Mouse (Mus musculus): ENCODE data around the gene Ern1. TPM values are rescaled to one million over a fixed set of nuclear protein-coding genes. Genes with fewer than 3 reads are reported as not detected.

The Ern1 gene
- total RNA-seq, 1 experiment: 7.4 TPM

DNA sequence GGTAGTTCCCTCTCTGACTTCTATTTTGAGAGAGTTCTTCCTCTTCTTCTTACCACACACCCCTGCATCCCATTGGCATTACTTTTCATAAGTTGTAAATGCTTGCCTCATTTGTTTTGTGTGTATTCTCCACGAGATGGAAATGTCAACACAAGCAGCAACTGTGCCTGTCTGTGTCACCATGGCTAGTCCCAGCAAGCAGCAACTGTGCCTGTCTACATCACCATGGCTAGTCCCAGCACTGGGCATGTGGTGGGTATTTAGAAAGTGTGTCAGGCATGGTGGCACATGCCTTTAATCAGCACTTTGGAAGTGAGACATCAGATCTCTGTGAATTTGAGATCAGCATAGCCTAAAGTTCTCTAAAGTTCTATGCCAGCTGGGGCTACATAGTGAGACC lies 133.5 kb downstream of the Ern1 start:
- H3K9ac ChIP-seq (ENCODE audit: insufficient read depth, low read depth, low read length, poor library complexity, severe bottlenecking): no peak overlapping the region
- no peaks in the 10 kb centered on the region for H3K9me3 ChIP-seq (ENCODE audit: control insufficient read depth, insufficient read depth, low read depth, low read length)
- no peak overlapping the region for H3K27ac ChIP-seq (ENCODE audit: insufficient read depth, low read depth, low read length, poor library complexity, severe bottlenecking)
- no peak overlapping the region for H3K4me3 ChIP-seq (ENCODE audit: insufficient read depth in 1 of 2, low read depth in 1 of 2, low read length in 2 of 2, poor library complexity in 1 of 2, severe bottlenecking in 1 of 2)
- TF ChIP-seq HCFC1 (IDR thresholded peaks at IDR 0.05; ENCODE audit: borderline replicate concordance, insufficient read depth, low read length) (no peak), ZC3H11A (IDR thresholded peaks at IDR 0.05; ENCODE audit: borderline replicate concordance, low read depth, low read length) (no peak), CHD2 (IDR thresholded peaks at IDR 0.05; ENCODE audit: low read depth, low read length) (no peak), MAFK (IDR thresholded peaks at IDR 0.05; ENCODE audit: insufficient read depth, low read depth, low read length) (no peak), ZNF384 (IDR thresholded peaks at IDR 0.05; ENCODE audit: low read depth, low read length) (no peak)
- H3K4me1 ChIP-seq (ENCODE audit: control insufficient read depth in 2 of 2, insufficient read depth in 2 of 2, low read length in 2 of 2, poor library complexity in 1 of 2): no peaks in the 10 kb centered on the region
- in situ Hi-C loops (cut with MboI; ENCODE audit: low sequenced_read_pairs in 2 of 2, unreplicated experiment in 2 of 2): no loop called here
- H3K36me3 ChIP-seq (ENCODE audit: control insufficient read depth, insufficient read depth, low read length, poor library complexity, severe bottlenecking): no peaks in the 10 kb centered on the region
- no peak for DNase-seq (ENCODE audit: low read depth, low spot score)

DNA sequence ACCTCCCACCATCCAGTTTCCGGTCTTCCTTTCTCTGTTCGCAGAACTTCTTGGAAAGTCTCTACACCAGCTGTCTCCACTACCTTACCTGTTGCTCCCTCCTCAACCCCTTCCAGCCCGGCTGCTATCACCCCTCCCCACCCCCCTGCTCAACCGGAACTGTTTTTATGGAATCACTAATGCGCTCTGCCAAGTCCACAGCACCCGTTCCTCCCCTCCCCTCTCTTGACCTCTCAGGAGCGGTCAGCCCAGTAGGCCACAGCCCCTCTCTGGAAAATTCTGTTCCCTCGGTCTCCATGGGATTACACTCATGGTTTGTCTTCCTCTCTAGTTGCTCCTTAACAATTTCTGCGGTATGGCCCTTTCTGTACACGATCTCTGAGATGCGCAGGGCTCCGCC lies 134.5 kb downstream of the Ern1 start, which contains the start of gene Scn4a:
Gene Scn4a, minus strand, starts transcription at position 101 of the 400 bp plus-strand sequence.
- no peak for DNase-seq (ENCODE audit: low read depth, low spot score)
- Histone ChIP-seq H3K27ac (ENCODE audit: insufficient read depth, low read depth, low read length, poor library complexity, severe bottlenecking) (no peak within 1 kb of the TSS), H3K9ac (ENCODE audit: insufficient read depth, low read depth, low read length, poor library complexity, severe bottlenecking) (no peak within 1 kb of the TSS), H3K4me1 (ENCODE audit: control insufficient read depth in 2 of 2, insufficient read depth in 2 of 2, low read length in 2 of 2, poor library complexity in 1 of 2) (no peaks in the 10 kb centered on the region), H3K9me3 (ENCODE audit: control insufficient read depth, insufficient read depth, low read depth, low read length) (no peaks in the 10 kb centered on the region), H3K4me3 (ENCODE audit: insufficient read depth in 1 of 2, low read depth in 1 of 2, low read length in 2 of 2, poor library complexity in 1 of 2, severe bottlenecking in 1 of 2) (no peak within 1 kb of the TSS), H3K36me3 (ENCODE audit: control insufficient read depth, insufficient read depth, low read length, poor library complexity, severe bottlenecking) (no peaks in the 10 kb centered on the region)
- in situ Hi-C loops (cut with MboI; ENCODE audit: low sequenced_read_pairs in 2 of 2, unreplicated experiment in 2 of 2): no loop called here
- TF ChIP-seq MAFK (IDR thresholded peaks at IDR 0.05; ENCODE audit: insufficient read depth, low read depth, low read length) (no peak), ZNF384 (IDR thresholded peaks at IDR 0.05; ENCODE audit: low read depth, low read length) (no peak)

DNA sequence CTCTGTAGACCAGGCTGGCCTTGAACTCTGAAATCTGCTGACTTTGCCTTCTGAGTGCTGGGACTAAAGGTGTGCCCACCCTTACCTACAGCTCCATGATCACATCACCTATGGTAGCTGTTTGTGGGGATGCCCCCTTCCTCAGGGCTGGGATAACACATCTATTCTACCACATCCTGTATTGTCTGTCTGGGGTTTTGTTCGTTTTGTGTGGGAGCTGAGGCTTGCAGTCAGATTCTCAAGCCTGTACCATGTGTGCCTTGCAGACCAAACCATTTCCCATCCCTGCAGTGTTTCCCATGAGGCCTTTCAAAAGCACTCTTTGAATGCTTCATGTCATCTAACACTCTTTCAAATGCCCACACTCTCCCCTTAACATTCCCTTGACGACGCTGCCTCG lies 135.7 kb downstream of the Ern1 start:
- Histone ChIP-seq H3K9me3 (ENCODE audit: control insufficient read depth, insufficient read depth, low read depth, low read length) (no peaks in the 10 kb centered on the region), H3K36me3 (ENCODE audit: control insufficient read depth, insufficient read depth, low read length, poor library complexity, severe bottlenecking) (no peaks in the 10 kb centered on the region), H3K4me1 (ENCODE audit: control insufficient read depth in 2 of 2, insufficient read depth in 2 of 2, low read length in 2 of 2, poor library complexity in 1 of 2) (no peaks in the 10 kb centered on the region), H3K9ac (ENCODE audit: insufficient read depth, low read depth, low read length, poor library complexity, severe bottlenecking) (no peak overlapping the region), H3K27ac (ENCODE audit: insufficient read depth, low read depth, low read length, poor library complexity, severe bottlenecking) (no peak overlapping the region), H3K4me3 (ENCODE audit: insufficient read depth in 1 of 2, low read depth in 1 of 2, low read length in 2 of 2, poor library complexity in 1 of 2, severe bottlenecking in 1 of 2) (no peak overlapping the region)
- DNase-seq (ENCODE audit: low read depth, low spot score): no peak
- no peak for TF ChIP-seq ZNF384 (IDR thresholded peaks at IDR 0.05; ENCODE audit: low read depth, low read length)
- no peak for TF ChIP-seq HCFC1 (IDR thresholded peaks at IDR 0.05; ENCODE audit: borderline replicate concordance, insufficient read depth, low read length)
- no peak for TF ChIP-seq CHD2 (IDR thresholded peaks at IDR 0.05; ENCODE audit: low read depth, low read length)
- TF ChIP-seq MAFK (IDR thresholded peaks at IDR 0.05; ENCODE audit: insufficient read depth, low read depth, low read length): no peak
- no peak for TF ChIP-seq ZC3H11A (IDR thresholded peaks at IDR 0.05; ENCODE audit: borderline replicate concordance, low read depth, low read length)
- in situ Hi-C loops (cut with MboI; ENCODE audit: low sequenced_read_pairs in 2 of 2, unreplicated experiment in 2 of 2): no loop called here

DNA sequence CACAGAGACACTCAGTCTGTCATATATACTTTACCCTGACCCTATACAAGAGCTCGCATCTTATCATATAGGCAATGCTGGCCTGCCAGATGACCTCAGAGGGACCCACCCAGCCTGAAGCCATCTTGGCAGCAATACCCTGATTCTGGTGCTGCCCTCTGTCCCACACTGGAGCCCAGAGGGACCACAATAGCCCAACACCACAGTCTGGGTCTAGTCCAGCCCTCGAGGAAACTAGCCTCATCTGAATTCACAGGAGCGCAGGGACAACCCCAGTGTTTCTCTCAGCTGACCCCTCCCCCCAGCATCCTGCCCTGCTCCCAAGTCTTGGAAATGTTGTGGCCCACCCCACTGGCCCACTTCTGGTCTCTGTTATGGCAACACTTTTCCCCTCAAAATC lies 136.4 kb downstream of the Ern1 start:
- TF ChIP-seq MAFK (IDR thresholded peaks at IDR 0.05; ENCODE audit: insufficient read depth, low read depth, low read length) (no peak), HCFC1 (IDR thresholded peaks at IDR 0.05; ENCODE audit: borderline replicate concordance, insufficient read depth, low read length) (no peak), ZNF384 (IDR thresholded peaks at IDR 0.05; ENCODE audit: low read depth, low read length) (no peak), CHD2 (IDR thresholded peaks at IDR 0.05; ENCODE audit: low read depth, low read length) (no peak), ZC3H11A (IDR thresholded peaks at IDR 0.05; ENCODE audit: borderline replicate concordance, low read depth, low read length) (no peak)
- in situ Hi-C loops (cut with MboI; ENCODE audit: low sequenced_read_pairs in 2 of 2, unreplicated experiment in 2 of 2): no loop called here
- Histone ChIP-seq H3K36me3 (ENCODE audit: control insufficient read depth, insufficient read depth, low read length, poor library complexity, severe bottlenecking) (no peaks in the 10 kb centered on the region), H3K9ac (ENCODE audit: insufficient read depth, low read depth, low read length, poor library complexity, severe bottlenecking) (no peak overlapping the region), H3K4me3 (ENCODE audit: insufficient read depth in 1 of 2, low read depth in 1 of 2, low read length in 2 of 2, poor library complexity in 1 of 2, severe bottlenecking in 1 of 2) (no peak overlapping the region), H3K9me3 (ENCODE audit: control insufficient read depth, insufficient read depth, low read depth, low read length) (no peaks in the 10 kb centered on the region), H3K27ac (ENCODE audit: insufficient read depth, low read depth, low read length, poor library complexity, severe bottlenecking) (no peak overlapping the region), H3K4me1 (ENCODE audit: control insufficient read depth in 2 of 2, insufficient read depth in 2 of 2, low read length in 2 of 2, poor library complexity in 1 of 2) (no peaks in the 10 kb centered on the region)
- DNase-seq (ENCODE audit: low read depth, low spot score): no peak

DNA sequence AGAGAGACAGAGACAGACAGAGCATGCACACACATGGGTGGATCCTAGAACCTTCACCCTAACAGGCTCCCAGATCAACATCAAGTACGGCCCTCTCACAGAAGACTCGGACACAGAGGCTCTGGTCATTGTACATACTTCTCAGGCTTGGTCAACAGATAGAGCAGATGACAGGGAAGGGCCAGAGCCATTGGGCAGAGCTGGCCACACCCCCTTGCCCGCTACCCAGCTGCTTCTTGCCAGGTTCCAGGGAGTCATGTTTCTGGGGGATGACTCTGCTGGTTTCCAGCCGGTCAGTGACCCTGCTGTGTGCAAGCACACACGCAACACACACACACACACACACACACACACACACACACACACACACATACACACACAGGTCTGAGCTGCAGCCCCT lies 136.8 kb downstream of the Ern1 start:
- Histone ChIP-seq H3K4me3 (ENCODE audit: insufficient read depth in 1 of 2, low read depth in 1 of 2, low read length in 2 of 2, poor library complexity in 1 of 2, severe bottlenecking in 1 of 2) (no peak overlapping the region), H3K4me1 (ENCODE audit: control insufficient read depth in 2 of 2, insufficient read depth in 2 of 2, low read length in 2 of 2, poor library complexity in 1 of 2) (no peaks in the 10 kb centered on the region), H3K36me3 (ENCODE audit: control insufficient read depth, insufficient read depth, low read length, poor library complexity, severe bottlenecking) (no peaks in the 10 kb centered on the region), H3K9me3 (ENCODE audit: control insufficient read depth, insufficient read depth, low read depth, low read length) (no peaks in the 10 kb centered on the region), H3K9ac (ENCODE audit: insufficient read depth, low read depth, low read length, poor library complexity, severe bottlenecking) (no peak overlapping the region), H3K27ac (ENCODE audit: insufficient read depth, low read depth, low read length, poor library complexity, severe bottlenecking) (no peak overlapping the region)
- no peak for TF ChIP-seq CHD2 (IDR thresholded peaks at IDR 0.05; ENCODE audit: low read depth, low read length)
- no peak for TF ChIP-seq HCFC1 (IDR thresholded peaks at IDR 0.05; ENCODE audit: borderline replicate concordance, insufficient read depth, low read length)
- no peak for TF ChIP-seq ZNF384 (IDR thresholded peaks at IDR 0.05; ENCODE audit: low read depth, low read length)
- no peak for TF ChIP-seq ZC3H11A (IDR thresholded peaks at IDR 0.05; ENCODE audit: borderline replicate concordance, low read depth, low read length)
- TF ChIP-seq MAFK (IDR thresholded peaks at IDR 0.05; ENCODE audit: insufficient read depth, low read depth, low read length): no peak
- in situ Hi-C loops (cut with MboI; ENCODE audit: low sequenced_read_pairs in 2 of 2, unreplicated experiment in 2 of 2): no loop called here
- DNase-seq (ENCODE audit: low read depth, low spot score): no peak
